Mouse (Mus musculus) spleen, adult 2 months (tissue): ENCODE data around the gene Kif26a. TPM values are rescaled to one million over a fixed set of nuclear protein-coding genes. Genes with fewer than 3 reads are reported as not detected.

Experiments
- DNase-seq, 2 experiments: peaks; one replicate each; pipeline versions ENCODE4 v3.0.0 to v3.0.0-alpha.2; 2012 to 2021; ENCODE audit warnings: low spot score in 2 of 2, low read depth in 1 of 2
- H3K27ac ChIP-seq: fragments of 200-500 bp; 2 replicates; pipeline ENCODE4 v1.5.1; 2012; ENCODE audit warnings: low read length, inconsistent platforms; ENCODE audit not compliant: insufficient read depth
- H3K27me3 ChIP-seq: fragments of 200-500 bp; 2 replicates; pipeline ENCODE4 v1.6.1; 2012; ENCODE audit warnings: mild to moderate bottlenecking, moderate library complexity, low read length, inconsistent platforms; ENCODE audit not compliant: control insufficient read depth, insufficient read depth
- H3K36me3 ChIP-seq: fragments of 200-500 bp; 2 replicates; pipeline ENCODE4 v1.6.1; 2012; ENCODE audit warnings: mild to moderate bottlenecking, low read length, inconsistent platforms; ENCODE audit not compliant: control insufficient read depth, insufficient read depth
- H3K4me1 ChIP-seq: fragments of 200-500 bp; 2 replicates; pipeline ENCODE4 v1.6.1; 2011; ENCODE audit warnings: inconsistent platforms; ENCODE audit not compliant: control insufficient read depth, insufficient read depth, insufficient read length
- H3K4me3 ChIP-seq: fragments of 200-500 bp; 2 replicates; pipeline ENCODE4 v1.5.1; 2011; ENCODE audit warnings: mild to moderate bottlenecking, inconsistent platforms; ENCODE audit not compliant: insufficient read depth, insufficient read length; ENCODE audit errors: extremely low read depth
- CTCF ChIP-seq: fragments of 200-500 bp; IDR thresholded peaks from 2 replicates; pipeline ENCODE4 v1.5.1; 2011; ENCODE audit warnings: mild to moderate bottlenecking, inconsistent platforms; ENCODE audit not compliant: insufficient read depth, insufficient read length, insufficient replicate concordance; ENCODE audit errors: extremely low read depth
- POLR2A ChIP-seq: fragments of 200-500 bp; IDR thresholded peaks from 2 replicates; pipeline ENCODE4 v1.6.1; 2011; ENCODE audit warnings: low read depth, low read length, inconsistent platforms
- WGBS: fragments of 180-500 bp; shearing (Covaris S2); methylation state at CpG from one replicate; pipeline ENCODE4 v1.1.7; 2018; 5-methylcytosine and 5-hydroxymethylcytosine counted together
- polyA plus RNA-seq: library from polyadenylated mRNA; depleted of rRNA; stranded (reverse); fragments of >200 nt; gene quantifications from 2 replicates; pipeline ENCODE4 v1.2.3, GENCODE M21; 2012

Gene Kif26a
- polyA plus RNA-seq, 1 experiment, result 1.8 TPM

DNA sequence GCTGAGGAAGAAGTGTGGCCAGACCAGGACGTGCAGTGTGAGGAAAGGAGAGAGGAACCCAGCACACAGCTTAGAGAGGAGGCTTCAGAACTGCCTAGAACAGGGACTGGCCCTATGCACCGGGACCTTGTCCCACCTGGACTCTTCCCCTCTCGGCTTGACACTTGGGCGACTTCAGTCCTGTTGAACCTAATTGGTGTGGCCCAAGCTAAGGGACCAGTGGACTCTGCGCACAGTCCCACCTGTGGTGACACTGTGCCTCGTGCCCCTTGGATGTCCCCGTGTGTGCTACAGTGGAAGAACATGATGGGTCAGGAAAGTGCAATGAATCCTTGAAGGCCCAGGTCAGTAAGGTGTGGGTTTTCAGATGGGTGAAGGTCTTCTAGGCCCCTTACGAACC, 38.3 kb upstream of the Kif26a start:
- Histone ChIP-seq H3K4me1 (no peaks in the 10 kb centered on the region), H3K27me3 (no peaks in the 10 kb centered on the region), H3K27ac (no peak overlapping the region), H3K4me3 (no peak overlapping the region), H3K36me3 (no peaks in the 10 kb centered on the region)
- no peak for DNase-seq
- WGBS, result 80% methylated on average over 8 of the region's 8 CpGs
- TF ChIP-seq POLR2A, result no peak
- TF ChIP-seq CTCF, result no peak

DNA sequence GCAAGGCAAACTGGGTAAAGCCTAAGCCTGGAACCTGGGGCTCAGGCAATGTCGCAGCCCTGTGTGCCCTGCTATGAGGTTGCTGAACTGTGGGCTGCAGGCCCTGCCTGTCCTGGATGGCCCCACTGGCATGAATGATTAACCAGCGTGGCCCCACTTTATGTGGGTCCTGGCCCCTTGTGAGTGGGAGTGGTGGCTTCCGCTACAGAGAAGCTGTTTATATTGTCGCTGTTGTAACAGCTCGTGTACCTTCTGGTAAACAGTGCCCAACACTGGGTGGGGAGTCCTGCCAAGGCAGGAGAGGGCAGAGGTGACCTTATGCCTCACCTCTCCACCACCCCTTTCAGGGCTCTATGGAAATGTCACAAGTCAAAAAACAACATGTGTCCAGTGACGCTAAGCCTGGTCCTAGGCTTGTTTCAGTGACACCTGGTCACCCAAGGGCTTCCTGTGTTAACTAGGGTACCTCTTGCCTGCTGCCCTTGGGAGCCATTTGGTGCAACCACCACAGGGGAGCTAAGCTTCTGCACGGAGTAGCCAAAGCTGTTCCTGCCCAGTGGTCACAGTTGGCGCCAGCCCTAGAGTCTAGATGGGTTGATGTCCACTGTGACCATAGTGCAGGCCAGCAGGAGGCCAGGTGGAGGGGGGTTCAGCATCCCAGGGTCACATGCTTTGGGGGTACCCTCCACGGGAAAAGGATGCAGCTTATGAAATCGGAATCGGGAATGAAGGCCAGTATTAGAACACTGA, 37.1 kb upstream of the Kif26a start:
- TF ChIP-seq POLR2A (no peak), CTCF (no peak)
- Histone ChIP-seq H3K27ac (no peak overlapping the region), H3K4me1 (no peaks in the 10 kb centered on the region), H3K36me3 (no peaks in the 10 kb centered on the region), H3K4me3 (no peak overlapping the region), H3K27me3 (no peaks in the 10 kb centered on the region)
- no peak for DNase-seq
- WGBS, result 79% methylated on average over 11 of the region's 11 CpGs

DNA sequence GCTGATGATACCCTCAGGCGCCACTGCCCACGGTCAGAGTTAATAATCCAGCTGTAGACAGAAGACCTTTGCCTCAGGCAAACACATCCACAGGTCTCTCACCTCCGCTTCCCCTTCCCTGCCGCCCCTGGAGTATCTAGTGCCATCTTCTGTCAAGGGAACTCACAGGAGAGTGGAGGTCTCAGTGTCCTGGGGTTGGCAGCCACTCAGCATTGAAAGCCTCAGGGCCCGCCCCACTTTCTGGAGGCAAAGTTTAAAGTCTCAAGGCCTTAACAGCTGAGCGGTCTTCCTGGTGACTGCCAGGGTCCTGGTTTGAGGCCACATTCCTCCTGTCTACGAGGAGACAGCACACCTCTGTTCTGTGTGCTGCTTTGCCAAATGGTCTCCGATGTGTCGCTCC, 36.3 kb upstream of the Kif26a start:
- no peak overlapping the region for H3K27ac ChIP-seq
- WGBS, result 82% methylated on average over 9 of the region's 9 CpGs

DNA sequence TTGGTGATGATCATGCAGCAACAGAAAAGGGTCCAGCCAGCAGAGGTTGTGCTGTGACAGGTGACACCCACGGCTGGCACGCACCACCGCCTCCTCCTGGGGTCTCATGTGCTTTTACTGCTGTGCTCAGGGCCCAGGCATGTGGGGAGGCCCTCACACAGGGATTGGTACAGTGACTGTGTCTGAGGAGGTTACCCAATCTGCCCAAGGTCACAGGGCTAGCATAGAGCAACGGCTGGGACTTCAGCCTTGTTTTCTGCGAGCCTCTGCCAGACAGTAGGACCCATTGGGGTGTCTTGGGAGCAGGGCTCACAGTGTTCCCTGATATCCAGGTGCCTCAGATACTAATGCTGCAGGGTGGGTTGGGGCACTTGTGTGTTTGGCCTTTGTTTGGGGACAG, 34.7 kb upstream of the Kif26a start:
- WGBS, result 88% methylated on average over 5 of the region's 5 CpGs
- no peak for DNase-seq
- Histone ChIP-seq H3K4me1 (no peaks in the 10 kb centered on the region), H3K27ac (no peak overlapping the region), H3K4me3 (no peak overlapping the region), H3K36me3 (no peaks in the 10 kb centered on the region), H3K27me3 (no peaks in the 10 kb centered on the region)
- no peak for TF ChIP-seq CTCF
- no peak for TF ChIP-seq POLR2A

More for the DNA sequence above, 36.3 kb upstream of the Kif26a start:
- no peak for DNase-seq
- no peaks in the 10 kb centered on the region for H3K36me3 ChIP-seq
- TF ChIP-seq CTCF (no peak), POLR2A (no peak)
- no peaks in the 10 kb centered on the region for H3K27me3 ChIP-seq
- H3K4me1 ChIP-seq, result no peaks in the 10 kb centered on the region
- H3K4me3 ChIP-seq, result no peak overlapping the region

DNA sequence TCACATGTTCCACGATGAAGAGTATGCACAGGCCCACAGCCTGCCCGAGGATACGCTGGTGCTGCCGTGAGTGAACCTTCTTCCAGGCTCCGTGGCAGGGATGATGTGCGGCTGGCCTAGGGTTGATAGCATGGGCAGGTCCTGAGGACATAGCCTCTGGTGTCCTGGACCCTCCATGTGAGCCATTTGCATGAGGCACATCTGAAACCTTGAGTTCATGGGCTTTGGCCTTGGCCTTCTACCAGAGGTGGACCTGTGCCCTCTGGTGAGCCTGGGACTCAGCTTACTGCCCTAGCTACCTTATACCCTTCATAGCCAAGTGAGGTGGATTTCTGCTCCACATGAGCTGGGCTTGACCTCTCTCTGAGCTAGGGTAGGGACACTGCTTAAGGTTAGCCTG, 33.8 kb upstream of the Kif26a start:
- Histone ChIP-seq H3K4me3 (no peak overlapping the region), H3K4me1 (no peaks in the 10 kb centered on the region), H3K27me3 (no peaks in the 10 kb centered on the region), H3K36me3 (no peaks in the 10 kb centered on the region), H3K27ac (no peak overlapping the region)
- DNase-seq, result no peak
- 95% methylated on average over 6 of the region's 6 CpGs for WGBS
- TF ChIP-seq CTCF (no peak), POLR2A (no peak)

DNA sequence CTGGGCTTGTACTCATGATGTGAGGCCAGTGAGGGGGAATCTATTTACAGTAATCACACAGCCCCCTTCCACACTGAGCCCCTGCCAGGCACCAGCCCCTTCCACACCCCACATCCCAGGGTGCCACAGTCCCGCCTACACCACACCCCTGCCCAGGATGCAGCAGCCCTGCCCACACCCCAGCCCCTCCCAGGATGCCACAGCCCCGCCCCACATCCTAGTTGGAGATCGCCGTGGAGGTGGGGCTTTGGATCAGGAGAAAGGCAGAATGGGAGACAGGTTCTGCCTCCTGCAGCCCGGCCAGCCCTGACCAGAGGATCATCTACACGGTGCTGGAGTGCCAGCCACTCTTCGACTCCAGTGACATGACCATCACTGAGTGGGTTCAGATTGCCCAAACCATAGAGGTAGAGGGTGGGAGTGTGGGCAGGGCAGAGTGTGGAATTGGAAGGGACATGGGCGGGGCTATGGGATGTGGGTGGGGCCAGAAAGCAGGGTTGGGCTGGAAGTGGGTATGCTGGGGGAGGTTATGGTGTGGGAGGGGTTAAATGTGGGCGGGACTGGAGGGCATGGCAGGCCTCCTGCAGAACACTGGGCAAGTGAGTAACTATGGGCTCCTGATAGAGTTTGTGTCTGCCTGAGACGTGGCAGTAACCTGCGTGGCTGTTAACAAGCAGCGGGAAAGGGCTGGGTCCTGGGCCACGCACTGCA, 33.2 kb upstream of the Kif26a start:
- no peak for DNase-seq
- TF ChIP-seq POLR2A, result no peak
- H3K36me3 ChIP-seq, result no peaks in the 10 kb centered on the region
- H3K27me3 ChIP-seq, result no peaks in the 10 kb centered on the region
- H3K4me1 ChIP-seq, result no peaks in the 10 kb centered on the region
- H3K27ac ChIP-seq, result no peak overlapping the region
- WGBS, result 29% methylated on average over 13 of the region's 13 CpGs
- no peak overlapping the region for H3K4me3 ChIP-seq

DNA sequence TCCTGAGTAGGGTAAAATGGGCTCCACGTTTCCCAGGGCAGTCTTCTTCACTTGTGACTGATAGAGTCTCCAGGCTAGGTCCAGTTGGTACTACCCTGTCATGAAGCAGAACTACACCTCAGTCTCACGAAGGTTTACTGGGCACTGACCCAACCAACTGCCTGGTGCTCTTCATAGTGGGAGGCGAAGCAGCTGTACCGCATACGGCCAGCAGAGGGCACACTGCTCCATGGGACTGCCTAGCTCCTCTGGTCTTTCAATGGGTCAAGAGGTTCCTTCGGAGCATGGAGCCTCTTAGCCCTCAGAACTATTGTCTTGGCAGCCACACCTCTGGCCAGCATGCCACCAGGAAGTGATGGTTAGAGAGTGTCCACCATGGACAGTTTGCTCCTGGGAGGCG, 32.3 kb upstream of the Kif26a start:
- Histone ChIP-seq H3K4me3 (no peak overlapping the region), H3K27ac (no peak overlapping the region), H3K4me1 (no peaks in the 10 kb centered on the region), H3K36me3 (no peaks in the 10 kb centered on the region), H3K27me3 (no peaks in the 10 kb centered on the region)
- no peak for TF ChIP-seq POLR2A
- TF ChIP-seq CTCF, result peak; percentile 95
- peak in 1 of 2 experiments; percentile 71 for DNase-seq
- WGBS, result 13% methylated on average over 7 of the region's 7 CpGs
